Mouse (Mus musculus) cerebellum, adult 2 months (tissue): ENCODE measurements around the gene Pcbp1. TPM values are rescaled to one million over a fixed set of nuclear protein-coding genes. Genes with fewer than 3 reads are reported as not detected.

Source experiments
- DNase-seq, 2 experiments: peaks; one replicate each; pipeline ENCODE4 v3.0.0; 2021
- H3K27ac ChIP-seq: fragments of 200-500 bp; 2 replicates; pipeline ENCODE4 v1.5.1; 2012; ENCODE audit warnings: low read length, control low read depth, inconsistent platforms; ENCODE audit not compliant: insufficient read depth
- H3K27me3 ChIP-seq: fragments of 200-500 bp; 2 replicates; pipeline ENCODE4 v1.6.1; 2012; ENCODE audit warnings: inconsistent platforms, mild to moderate bottlenecking, low read length, moderate library complexity; ENCODE audit not compliant: control insufficient read depth, insufficient read depth
- H3K4me1 ChIP-seq: fragments of 200-500 bp; 2 replicates; pipeline ENCODE4 v1.6.1; 2011; ENCODE audit warnings: low read length; ENCODE audit not compliant: control insufficient read depth, insufficient read depth
- H3K4me3 ChIP-seq: fragments of 200-500 bp; replicated peaks from 2 replicates; pipeline ENCODE3; 2011; ENCODE audit warnings: mild to moderate bottlenecking, low read depth, low read length, control low read depth; ENCODE audit not compliant: insufficient read depth
- CTCF ChIP-seq: fragments of 200-500 bp; IDR thresholded peaks from 2 replicates; pipeline ENCODE4 v1.5.1; 2011; ENCODE audit warnings: low read depth, mild to moderate bottlenecking, control low read depth, low read length, moderate library complexity, borderline replicate concordance; ENCODE audit not compliant: insufficient read depth
- POLR2A ChIP-seq: fragments of 200-500 bp; IDR thresholded peaks from 2 replicates; pipeline ENCODE4 v1.6.1; 2011; ENCODE audit warnings: low read length, control low read depth, borderline replicate concordance; ENCODE audit not compliant: insufficient read depth
- WGBS: fragments of 180-500 bp; shearing (Covaris S2); methylation state at CpG from one replicate; pipeline ENCODE4 v1.1.7; 2018; 5-methylcytosine and 5-hydroxymethylcytosine counted together
- polyA plus RNA-seq: library from polyadenylated mRNA; depleted of rRNA; stranded (reverse); fragments of >200 nt; gene quantifications from 2 replicates; pipeline ENCODE4 v1.2.3, GENCODE M21; 2012; rRNA removed

Gene Pcbp1
- polyA plus RNA-seq, 1 experiment = 179 TPM

DNA sequence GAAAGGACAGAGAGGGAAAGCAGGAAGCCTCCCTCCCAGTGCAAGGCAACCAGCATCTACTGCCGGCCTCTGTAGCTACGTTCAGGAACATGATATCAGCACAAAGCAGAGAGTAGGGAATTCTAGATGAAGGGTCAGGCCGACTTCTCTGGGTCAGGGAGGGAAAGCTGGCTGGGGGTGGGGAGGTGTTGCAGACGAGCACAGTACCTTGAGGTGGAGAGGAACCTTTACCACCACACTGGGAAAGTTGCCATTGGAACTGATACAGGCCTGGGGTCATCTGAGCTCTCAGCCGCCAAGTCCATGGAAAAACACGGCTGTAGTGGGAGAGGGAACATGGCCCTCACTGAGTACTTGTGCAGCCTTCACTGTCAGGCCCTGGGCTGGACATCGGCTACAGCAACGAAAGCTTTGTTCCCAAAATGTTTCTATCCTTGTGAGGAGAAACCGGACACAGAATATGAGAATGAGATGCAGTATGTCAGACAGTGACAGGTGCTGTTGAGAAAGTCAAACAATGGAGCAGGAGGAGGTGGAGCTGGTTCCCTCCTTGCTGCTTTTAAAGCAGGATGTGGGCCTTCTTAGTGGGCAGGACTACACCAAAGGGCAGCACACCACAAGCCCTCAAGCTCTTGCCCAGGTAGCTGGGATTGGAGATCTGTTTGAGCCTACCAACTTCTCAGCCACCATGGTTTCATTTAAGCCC, 50.5 kb downstream of the Pcbp1 start:
- 64% methylated on average over 9 of the region's 9 CpGs for WGBS
- Histone ChIP-seq H3K4me1 (peaks cover 16% of the 10 kb centered on the region), H3K4me3 (no peak overlapping the region), H3K27ac (no peak overlapping the region), H3K27me3 (no peaks in the 10 kb centered on the region)
- DNase-seq = no peak
- TF ChIP-seq POLR2A = no peak

DNA sequence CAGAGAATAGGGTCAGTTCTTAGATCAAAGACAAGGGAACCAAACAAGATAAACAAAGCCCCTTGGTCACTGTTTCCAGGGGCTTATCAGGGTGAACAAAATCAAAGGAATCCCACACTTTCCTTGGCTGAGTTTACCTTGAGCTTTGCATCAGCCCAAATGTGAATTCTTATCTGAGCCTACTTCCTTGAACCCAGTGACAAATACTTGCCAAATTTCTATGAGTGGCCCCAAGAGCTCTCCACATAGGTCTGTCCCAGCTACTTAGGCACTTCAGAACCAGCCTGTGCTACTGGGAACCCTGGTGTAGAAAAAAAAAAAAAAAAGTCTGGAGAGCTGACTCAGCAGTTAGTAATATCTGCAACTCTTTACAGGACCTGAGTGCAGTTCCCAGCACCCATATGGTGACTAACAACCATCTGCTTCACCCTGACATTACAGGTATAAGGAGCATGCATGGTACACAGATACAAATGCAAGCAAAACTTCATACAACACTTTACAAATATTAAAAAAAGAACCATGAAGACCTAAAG, 51.4 kb downstream of the Pcbp1 start:
- Histone ChIP-seq H3K27ac (no peak overlapping the region), H3K27me3 (no peaks in the 10 kb centered on the region), H3K4me3 (no peak overlapping the region), H3K4me1 (peaks cover 12% of the 10 kb centered on the region; the same call in 1 of the 2 replicates)
- no peak for DNase-seq
- no peak for TF ChIP-seq CTCF
- TF ChIP-seq POLR2A = no peak

Other genes starting within 250 kb of the Pcbp1 start
- gene Fam136a, start 160.7 kb downstream of the Pcbp1 start, polyA plus RNA-seq = 22.4 and 22.6 TPM in 2 replicates
- 62.2 and 74.2 TPM in 2 replicates for gene Snrpg, start 155.0 kb downstream of the Pcbp1 start, polyA plus RNA-seq
- 59.5 and 61.1 TPM in 2 replicates for gene Pcyox1, start 129.2 kb downstream of the Pcbp1 start, polyA plus RNA-seq
- gene Tia1, start 122.1 kb downstream of the Pcbp1 start, polyA plus RNA-seq = 119 and 133 TPM in 2 replicates
- gene Gm44790, start 99.7 kb downstream of the Pcbp1 start, polyA plus RNA-seq = 0.82 and 1.1 TPM in 2 replicates
- gene C87436, start 87.9 kb downstream of the Pcbp1 start, polyA plus RNA-seq = 24.3 and 25.3 TPM in 2 replicates
- 2.1 and 2.5 TPM in 2 replicates for gene Asprv1, start 101.8 kb upstream of the Pcbp1 start, polyA plus RNA-seq
- 21.1 and 21.9 TPM in 2 replicates for gene Mxd1, start 142.8 kb upstream of the Pcbp1 start, polyA plus RNA-seq
- gene Snrnp27, start 158.2 kb upstream of the Pcbp1 start, polyA plus RNA-seq = 59.8 and 62.5 TPM in 2 replicates
- 30.3 and 31.0 TPM in 2 replicates for gene Gmcl1, start 207.1 kb upstream of the Pcbp1 start, polyA plus RNA-seq